Mouse (Mus musculus) adrenal gland, adult (tissue): ENCODE data around the gene Fndc10.
"Not testable (repeated sequence)": the region's sequence is repeated elsewhere in the genome, so short reads cannot be mapped to it uniquely, and the experiment has no call there.

Experiments
- DNase-seq, 2 experiments: peaks; one replicate each; pipeline ENCODE4 v3.0.0; 2022 to 2023; ENCODE audit warnings: low spot score in 1 of 2; ENCODE audit not compliant: inconsistent age in 2 of 2

Fndc10 gene

DNA sequence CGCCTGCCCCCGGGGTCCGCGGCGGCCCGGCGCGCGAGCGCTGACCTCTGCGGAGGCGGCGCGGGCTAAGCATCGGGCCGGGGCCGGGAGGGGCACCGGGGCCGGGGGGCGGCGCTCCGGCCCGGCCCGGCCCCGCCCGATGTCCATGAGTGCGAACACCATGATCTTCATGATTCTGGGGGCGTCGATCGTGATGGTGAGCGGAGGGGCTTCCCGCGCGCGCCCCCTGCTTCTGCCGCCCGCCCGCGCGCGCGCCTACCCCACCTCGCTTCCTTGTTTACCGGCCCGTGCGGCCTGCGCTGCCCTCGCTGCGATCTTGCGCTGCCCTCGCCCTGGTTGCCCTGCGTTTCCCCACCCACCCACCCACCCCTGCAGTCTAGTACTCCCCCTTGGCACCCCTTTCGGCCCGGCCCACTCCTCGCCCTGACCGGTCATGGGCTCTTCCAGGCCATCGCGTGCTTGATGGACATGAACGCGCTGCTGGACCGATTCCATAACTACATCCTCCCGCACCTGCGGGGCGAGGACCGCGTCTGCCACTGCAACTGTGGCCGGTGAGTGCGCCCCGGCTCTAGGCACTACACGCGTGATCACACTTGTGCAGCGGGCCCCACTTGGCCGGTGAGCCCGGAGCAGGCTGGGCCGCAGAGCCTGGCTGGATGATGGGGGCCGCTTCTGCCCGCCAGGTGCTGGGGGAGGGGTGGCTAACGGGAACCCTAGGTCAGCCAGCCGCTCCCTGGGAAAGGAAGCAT is 41.0 kb downstream of the Fndc10 start:
- peak; percentile 53 to 73 for DNase-seq

DNA sequence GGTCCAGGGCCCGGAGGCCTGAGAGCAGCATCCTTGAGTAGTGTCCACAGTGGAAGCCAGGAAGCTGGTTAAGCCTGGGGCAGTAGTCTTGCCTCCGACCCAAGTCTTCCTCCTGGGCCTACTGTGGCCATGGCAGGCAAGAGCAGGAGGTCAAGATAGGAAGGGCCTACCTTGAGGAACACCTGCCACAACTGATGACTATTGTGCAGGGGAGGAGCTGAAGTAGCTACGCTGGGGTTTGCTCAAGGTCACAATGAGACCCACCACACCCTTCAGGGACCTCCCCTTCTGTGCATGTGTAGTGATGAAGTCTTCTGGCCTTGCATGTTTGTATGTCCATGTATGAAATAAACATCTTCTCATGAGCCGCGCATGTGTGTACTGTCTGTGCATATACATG is 41.6 kb downstream of the Fndc10 start:
- DNase-seq = no peak

DNA sequence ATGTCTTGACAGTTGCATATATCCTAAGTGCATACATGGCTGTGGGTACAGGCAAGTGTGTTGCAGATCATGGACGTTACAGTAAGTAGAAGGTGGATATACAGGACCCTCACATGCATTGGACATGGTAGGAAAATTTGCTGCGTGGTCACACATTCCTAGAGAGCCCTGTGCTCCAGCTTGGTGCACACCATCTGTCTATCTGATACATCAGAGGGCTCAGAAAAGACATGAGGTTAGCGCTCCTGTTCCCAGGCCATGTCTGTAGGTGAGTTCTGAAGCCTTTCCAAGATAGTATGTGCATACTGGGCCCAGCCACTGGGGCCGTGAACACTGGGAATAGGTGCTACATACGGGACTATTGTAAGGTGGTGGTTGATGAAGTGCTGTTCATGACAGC is 42.3 kb downstream of the Fndc10 start:
- no peak for DNase-seq

DNA sequence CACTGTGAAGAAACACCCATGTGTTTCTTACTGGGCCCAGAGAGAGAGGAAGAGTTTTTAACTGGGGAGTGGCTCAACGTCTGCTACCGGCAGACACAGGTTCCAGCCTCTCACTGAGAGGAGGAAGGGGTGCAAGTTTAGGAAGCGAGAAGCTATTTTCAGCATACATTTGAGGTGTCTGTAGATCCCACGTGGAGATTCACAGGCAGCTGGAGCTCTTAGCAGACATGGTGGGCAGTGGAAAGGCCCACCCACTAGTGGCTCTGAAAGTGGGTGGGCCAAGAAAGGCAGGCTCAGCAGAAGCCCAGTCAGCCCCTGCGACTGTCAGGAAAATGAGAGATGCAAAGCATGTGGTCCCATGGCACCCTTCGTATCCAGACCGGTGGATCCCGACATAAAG is 44.1 kb downstream of the Fndc10 start:
- DNase-seq = no peak

DNA sequence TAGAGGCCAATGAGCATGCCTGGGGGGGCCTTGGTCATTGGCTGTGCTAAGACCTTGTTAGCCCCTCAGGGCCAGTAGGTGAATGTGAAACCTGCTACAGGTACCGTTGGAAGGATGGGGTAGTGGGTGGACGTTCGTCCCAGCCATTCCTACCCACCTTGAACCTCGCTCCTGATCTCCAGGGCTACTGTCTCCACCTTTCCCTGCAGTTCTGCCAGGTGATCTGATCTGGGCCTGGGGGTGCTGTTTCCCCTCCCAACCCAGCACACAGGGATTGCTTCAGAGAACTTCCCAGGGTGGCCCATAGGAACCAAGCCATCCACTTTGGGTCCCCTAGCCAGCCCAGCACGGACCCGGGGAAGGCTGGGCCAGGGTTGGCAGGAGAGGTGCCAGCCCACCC is 45.0 kb downstream of the Fndc10 start:
- DNase-seq = peak in 1 of 2 experiments; percentile 26

DNA sequence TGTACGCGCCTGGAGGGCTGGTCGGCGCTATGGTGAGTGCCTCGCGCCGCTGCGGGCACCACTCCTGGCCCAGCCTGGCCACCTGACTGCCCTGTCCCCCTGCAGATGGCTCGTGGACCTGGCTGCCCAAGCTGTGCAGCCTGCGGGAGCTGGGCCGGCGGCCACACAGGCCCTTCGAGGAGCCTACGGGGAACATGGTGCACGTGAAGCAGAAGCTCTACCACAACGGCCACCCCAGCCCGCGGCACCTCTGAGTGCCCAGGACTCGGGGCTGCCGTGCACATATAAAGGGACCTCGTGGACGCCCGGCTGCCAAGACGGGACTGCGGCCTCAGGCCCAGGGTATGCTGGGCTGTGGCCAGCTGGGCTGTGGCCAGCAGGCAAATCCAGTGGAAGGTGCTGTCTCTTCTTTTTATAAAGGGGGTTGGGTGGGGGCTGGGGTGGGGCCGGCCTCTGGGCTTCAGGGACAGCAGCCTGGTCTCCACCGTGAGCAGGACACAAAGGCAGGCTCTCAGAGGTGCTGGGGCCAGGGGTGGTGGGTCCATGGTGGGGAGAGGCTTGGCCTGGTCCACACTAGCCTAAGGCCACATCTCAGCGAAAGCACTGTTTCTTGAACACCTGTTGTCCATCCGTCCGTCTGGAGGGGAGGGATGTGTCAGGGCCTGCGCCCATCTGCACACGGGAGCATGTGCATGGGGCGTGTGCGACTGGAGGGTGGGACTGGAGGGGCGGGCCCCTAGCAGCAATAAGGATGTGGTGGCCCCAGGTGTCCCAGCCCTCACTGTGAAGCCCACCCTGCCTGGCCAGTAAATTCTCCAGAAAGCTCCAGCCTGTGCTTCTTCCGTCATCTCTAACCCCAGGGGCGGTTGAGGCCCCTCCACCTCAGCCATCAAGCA is 45.8 kb downstream of the Fndc10 start:
- no peak for DNase-seq

DNA sequence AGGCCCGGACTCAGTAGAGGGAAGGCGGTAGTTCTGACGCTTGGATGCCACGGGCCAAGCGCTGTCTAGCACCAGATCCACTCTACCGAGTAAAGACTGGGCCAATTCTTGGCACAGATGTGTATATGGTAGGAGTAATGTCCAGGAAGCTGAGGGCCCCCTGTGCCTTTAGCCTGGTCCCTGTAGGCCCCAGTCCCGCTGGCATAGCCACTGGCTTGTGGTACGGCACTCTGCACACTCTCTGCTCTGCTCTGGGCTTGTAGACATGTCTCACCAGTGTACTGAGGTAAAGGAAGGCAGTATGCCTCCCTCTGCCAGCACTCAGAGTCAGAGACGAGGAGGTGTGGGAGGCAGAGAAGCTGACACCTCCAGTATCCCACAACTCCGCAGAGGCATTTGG is 46.5 kb downstream of the Fndc10 start:
- DNase-seq = not testable (repeated sequence)

DNA sequence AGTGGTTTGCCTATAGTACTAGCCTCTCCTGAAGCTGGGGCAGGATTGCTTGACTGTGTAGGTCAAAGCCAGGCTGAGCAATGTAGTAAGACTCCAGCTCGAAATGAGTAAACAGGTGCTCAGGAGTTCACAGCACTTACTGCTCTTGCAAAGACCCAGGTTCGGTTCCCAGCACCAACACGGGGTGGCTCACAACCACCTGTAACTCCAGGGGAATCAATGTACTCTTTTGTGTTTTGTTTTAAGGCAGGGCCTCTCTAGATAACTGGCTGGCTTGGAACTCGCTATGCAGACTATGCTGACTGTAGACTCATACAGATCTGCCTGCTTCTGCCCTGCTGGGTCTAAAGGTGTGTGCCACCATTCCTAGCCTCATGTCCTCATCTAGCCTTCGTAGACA is 48.5 kb downstream of the Fndc10 start:
- no peak for DNase-seq

DNA sequence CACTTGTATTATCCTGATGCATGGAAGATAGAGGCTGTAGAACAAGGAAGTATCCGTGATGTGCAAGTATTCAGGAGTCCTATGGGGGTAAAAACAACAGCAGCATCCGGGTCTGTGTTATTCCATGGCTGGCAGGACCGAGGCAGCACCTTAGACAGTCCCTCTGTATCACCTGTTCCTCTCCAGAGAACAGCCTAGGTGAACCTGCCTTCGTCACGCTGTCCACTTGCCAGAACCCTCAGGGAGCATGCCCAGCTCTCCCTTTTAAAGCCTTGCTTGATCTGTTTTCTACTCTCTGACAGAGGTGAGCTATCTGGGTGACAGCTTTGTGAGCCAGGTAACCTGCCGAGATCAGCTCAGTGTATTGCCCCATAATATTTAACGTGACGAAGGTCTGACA is 50.3 kb downstream of the Fndc10 start:
- no peak for DNase-seq

DNA sequence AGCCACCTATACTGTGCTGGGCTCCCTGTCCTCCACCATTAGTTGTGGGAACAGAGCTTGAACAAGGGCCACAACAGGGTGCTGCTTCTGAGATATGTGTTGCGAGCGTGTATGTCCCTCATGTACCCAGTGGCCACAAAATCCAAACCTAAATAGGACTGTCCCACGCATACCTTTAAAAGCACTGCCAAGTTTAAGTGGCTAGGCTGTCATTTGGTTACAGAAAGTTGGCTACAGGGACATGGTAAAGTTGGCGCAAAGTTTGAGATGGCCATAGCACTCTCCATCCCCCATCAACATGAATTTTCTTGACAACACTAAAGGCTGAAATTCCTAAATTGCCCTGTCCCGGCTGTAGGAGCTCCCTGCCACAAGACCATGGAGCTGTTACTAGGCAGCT is 51.0 kb downstream of the Fndc10 start:
- DNase-seq = no peak
